Mouse (Mus musculus) cerebellum, adult 2 months (tissue): ENCODE data around the gene Asprv1.

ENCODE experiments used
- CTCF ChIP-seq: fragments of 200-500 bp; IDR thresholded peaks from 2 replicates; pipeline ENCODE4 v1.5.1; 2011; ENCODE audit warnings: low read depth, mild to moderate bottlenecking, control low read depth, low read length, moderate library complexity, borderline replicate concordance; ENCODE audit not compliant: insufficient read depth
- POLR2A ChIP-seq: fragments of 200-500 bp; IDR thresholded peaks from 2 replicates; pipeline ENCODE4 v1.6.1; 2011; ENCODE audit warnings: low read length, control low read depth, borderline replicate concordance; ENCODE audit not compliant: insufficient read depth

DNA sequence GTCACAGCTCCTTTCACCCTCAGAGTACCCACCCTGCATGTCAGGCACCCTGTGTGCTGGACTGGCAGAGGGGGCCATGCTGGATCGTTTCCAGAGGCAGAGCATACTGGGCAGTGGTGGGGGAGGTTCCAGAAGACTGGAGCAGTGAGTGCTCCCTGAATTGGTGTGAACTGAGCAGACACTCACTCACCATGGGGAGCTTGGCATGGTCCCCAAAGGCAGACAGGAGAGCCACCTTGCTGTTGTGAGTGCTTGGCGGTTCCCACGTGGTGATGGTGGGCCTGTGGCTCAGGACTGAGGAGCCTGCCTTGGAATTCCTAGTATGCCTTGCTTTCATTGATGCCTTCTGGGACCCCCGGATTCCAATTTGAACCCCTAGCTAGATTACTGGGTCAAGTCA, 4.8 kb upstream of the Asprv1 start:
- TF ChIP-seq POLR2A (no peak), CTCF (no peak)
